Mouse (Mus musculus) kidney, embryonic 15.5 days (tissue): ENCODE measurements around the gene Ctdspl. TPM values are rescaled to one million over a fixed set of nuclear protein-coding genes. Genes with fewer than 3 reads are reported as not detected.

Experiments used
- ATAC-seq: fragments of 200-750 bp; cut with Nextera tagmentation; replicated peaks from 2 replicates; pipeline ENCODE4 v1.8.0; 2017; ENCODE audit warnings: moderate TSS enrichment; ENCODE audit not compliant: low FRiP score
- H3K27ac ChIP-seq: fragments of 300-500 bp; sonication (generic); 2 replicates; pipeline ENCODE4 v1.5.1; 2015; ENCODE audit warnings: mild to moderate bottlenecking, inconsistent platforms
- H3K27me3 ChIP-seq: fragments of 300-500 bp; sonication (generic); 2 replicates; pipeline ENCODE4 v1.6.1; 2015; ENCODE audit warnings: inconsistent platforms
- H3K36me3 ChIP-seq: fragments of 300-500 bp; sonication (generic); 2 replicates; pipeline ENCODE4 v1.6.1; 2015; ENCODE audit warnings: inconsistent platforms
- H3K4me1 ChIP-seq: fragments of 300-500 bp; sonication (generic); 2 replicates; pipeline ENCODE4 v1.6.1; 2015; ENCODE audit warnings: inconsistent platforms
- H3K4me2 ChIP-seq: fragments of 300-500 bp; sonication (generic); 2 replicates; pipeline ENCODE4 v1.6.1; 2015; ENCODE audit warnings: moderate library complexity, mild to moderate bottlenecking, inconsistent platforms
- H3K4me3 ChIP-seq: fragments of 300-500 bp; sonication (generic); replicated peaks from 2 replicates; pipeline ENCODE4 v1.5.1; 2015; ENCODE audit warnings: mild to moderate bottlenecking, inconsistent platforms
- H3K9ac ChIP-seq: fragments of 300-500 bp; sonication (generic); 2 replicates; pipeline ENCODE4 v1.6.1; 2015; ENCODE audit warnings: mild to moderate bottlenecking, inconsistent platforms
- H3K9me3 ChIP-seq: fragments of 300-500 bp; sonication (generic); replicated peaks from 2 replicates; pipeline ENCODE4 v1.6.1; 2016; ENCODE audit warnings: inconsistent platforms
- WGBS: fragments of 180-500 bp; shearing (Covaris S2); methylation state at CpG from one replicate; pipeline ENCODE4 v1.1.7; 2015; ENCODE audit warnings: mixed read lengths; 5-methylcytosine and 5-hydroxymethylcytosine counted together
- polyA plus RNA-seq: library from polyadenylated mRNA; unstranded; fragments of >200 nt; fragmentation: Nextera tagmentation; extraction: Ambion mirVana; gene quantifications from 2 replicates; pipeline ENCODE4 v1.2.1, GENCODE M21; 2015

The Ctdspl gene
- polyA plus RNA-seq, 1 experiment from 2014 or later: 24.9 TPM

DNA sequence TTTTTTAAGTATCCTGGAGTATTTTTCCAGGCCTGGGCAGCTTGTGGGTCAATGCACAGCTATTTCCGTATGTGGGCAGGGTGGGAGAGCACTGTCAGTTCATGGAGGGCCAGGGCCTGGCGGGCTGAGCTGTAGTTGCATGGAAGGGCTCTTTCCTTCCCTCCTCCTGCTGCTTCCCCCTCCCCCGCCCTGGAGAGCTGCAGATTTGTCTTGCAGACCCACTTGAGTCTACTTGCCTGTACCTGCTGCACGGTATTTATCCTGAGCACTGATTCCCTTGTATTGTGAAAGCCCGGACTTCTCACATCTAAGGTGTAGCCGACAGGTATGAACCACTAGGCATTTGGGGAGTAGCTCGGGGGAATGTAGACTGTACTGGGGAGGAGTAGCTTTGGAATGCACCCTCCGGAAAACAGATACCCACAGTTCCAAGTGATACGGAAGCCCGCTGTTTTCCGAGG is 49.0 kb downstream of the Ctdspl start:
- no peaks in the 10 kb centered on the region for H3K27me3 ChIP-seq
- H3K4me1 ChIP-seq: peaks cover 72% of the 10 kb centered on the region
- H3K36me3 ChIP-seq: peaks cover 12% of the 10 kb centered on the region
- H3K9me3 ChIP-seq: no peaks in the 10 kb centered on the region
- H3K9ac ChIP-seq: no peak overlapping the region
- H3K4me2 ChIP-seq: peak overlapping the region; percentile 29
- H3K27ac ChIP-seq: peak overlapping the region; percentile 90
- WGBS: 31% methylated on average over 11 of the region's 11 CpGs
- H3K4me3 ChIP-seq: peak overlapping the region; percentile 9; the same call in 1 of the 2 replicates
- peak; percentile 72 for ATAC-seq

DNA sequence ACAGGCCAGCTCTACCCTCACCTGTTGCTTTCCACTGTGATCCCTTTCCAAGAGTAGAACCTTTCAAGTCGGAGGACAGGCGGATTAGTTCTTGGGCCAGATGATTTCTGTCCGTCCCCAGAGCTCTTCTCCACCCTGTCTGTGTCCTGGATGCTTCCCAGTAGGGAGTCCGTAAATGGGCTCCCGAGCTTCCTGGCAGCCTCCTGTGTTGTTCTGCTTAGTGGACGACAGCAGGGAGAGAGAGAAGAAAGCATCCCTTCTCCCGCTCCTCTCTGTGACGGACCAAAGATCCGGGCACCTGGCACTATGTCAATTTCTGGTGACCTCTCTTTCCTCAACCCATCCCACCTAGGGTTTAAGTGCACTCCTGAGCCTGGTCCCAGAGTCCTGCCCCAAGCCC is 49.5 kb downstream of the Ctdspl start:
- peak overlapping the region; percentile 29 for H3K4me2 ChIP-seq
- H3K36me3 ChIP-seq: peaks cover 8% of the 10 kb centered on the region
- no peak for ATAC-seq
- H3K27me3 ChIP-seq: no peaks in the 10 kb centered on the region
- H3K9ac ChIP-seq: 0 out of 2 replicates have a peak overlapping the region, but pooled peaks have one; percentile 8
- WGBS: 33% methylated on average over 9 of the region's 9 CpGs
- H3K4me1 ChIP-seq: peaks cover 77% of the 10 kb centered on the region
- peak overlapping the region; percentile 90 for H3K27ac ChIP-seq
- 0 out of 2 replicates have a peak overlapping the region, but pooled peaks have one; percentile 9 for H3K4me3 ChIP-seq
- H3K9me3 ChIP-seq: no peaks in the 10 kb centered on the region

DNA sequence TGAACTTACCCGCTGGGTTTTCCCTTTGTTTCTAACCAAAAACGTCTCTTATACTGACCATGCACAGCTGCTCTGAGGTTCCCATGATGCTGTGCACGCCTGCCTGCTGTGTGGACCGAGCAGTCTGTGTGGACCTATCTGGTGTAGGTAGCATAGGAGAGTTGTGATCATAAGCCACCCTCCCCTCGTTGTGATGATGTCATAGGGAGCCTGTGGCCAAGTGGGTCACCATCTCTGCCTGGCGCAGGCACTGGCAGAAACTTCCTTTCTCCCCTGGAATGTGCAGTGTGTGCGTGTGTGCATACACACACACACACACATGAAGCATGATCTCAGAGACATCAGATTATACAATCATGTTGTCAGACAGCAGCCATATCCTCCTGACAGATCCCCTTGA is 50.3 kb downstream of the Ctdspl start:
- H3K4me3 ChIP-seq: no peak overlapping the region
- no peak for ATAC-seq
- peaks cover 81% of the 10 kb centered on the region for H3K4me1 ChIP-seq
- H3K27me3 ChIP-seq: no peaks in the 10 kb centered on the region
- no peaks in the 10 kb centered on the region for H3K9me3 ChIP-seq
- H3K27ac ChIP-seq: peak overlapping the region; percentile 90
- WGBS: 82% methylated on average over 7 of the region's 7 CpGs
- H3K9ac ChIP-seq: no peak overlapping the region
- peaks cover 3% of the 10 kb centered on the region; the same call in 1 of the 2 replicates for H3K36me3 ChIP-seq
- H3K4me2 ChIP-seq: no peak overlapping the region

DNA sequence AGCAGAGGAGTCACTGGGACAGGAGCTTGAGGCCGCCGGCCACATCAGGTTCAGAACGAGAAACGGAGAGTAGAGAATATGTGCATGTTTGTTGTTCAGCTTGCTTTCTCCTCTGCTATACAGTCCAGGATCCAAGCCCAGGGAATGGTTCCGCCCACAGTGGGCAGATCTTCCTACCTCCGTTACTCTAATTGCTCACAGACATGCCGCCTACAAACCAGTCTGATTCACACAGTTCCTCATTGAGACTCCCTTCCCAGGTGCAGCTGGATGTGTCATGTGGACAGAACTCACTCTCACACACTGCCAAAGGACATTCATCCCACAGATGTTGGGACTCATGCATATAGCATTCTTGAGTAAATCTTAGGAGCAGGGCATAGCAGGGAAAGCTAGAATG is 51.2 kb downstream of the Ctdspl start:
- no peak overlapping the region for H3K4me2 ChIP-seq
- no peaks in the 10 kb centered on the region for H3K9me3 ChIP-seq
- no peaks in the 10 kb centered on the region for H3K27me3 ChIP-seq
- no peak overlapping the region for H3K9ac ChIP-seq
- peaks cover 3% of the 10 kb centered on the region; the same call in 1 of the 2 replicates for H3K36me3 ChIP-seq
- no peak for ATAC-seq
- WGBS: 95% methylated on average over 7 of the region's 7 CpGs
- H3K4me3 ChIP-seq: no peak overlapping the region
- H3K27ac ChIP-seq: 0 out of 2 replicates have a peak overlapping the region, but pooled peaks have one; percentile 37
- peaks cover 81% of the 10 kb centered on the region for H3K4me1 ChIP-seq

DNA sequence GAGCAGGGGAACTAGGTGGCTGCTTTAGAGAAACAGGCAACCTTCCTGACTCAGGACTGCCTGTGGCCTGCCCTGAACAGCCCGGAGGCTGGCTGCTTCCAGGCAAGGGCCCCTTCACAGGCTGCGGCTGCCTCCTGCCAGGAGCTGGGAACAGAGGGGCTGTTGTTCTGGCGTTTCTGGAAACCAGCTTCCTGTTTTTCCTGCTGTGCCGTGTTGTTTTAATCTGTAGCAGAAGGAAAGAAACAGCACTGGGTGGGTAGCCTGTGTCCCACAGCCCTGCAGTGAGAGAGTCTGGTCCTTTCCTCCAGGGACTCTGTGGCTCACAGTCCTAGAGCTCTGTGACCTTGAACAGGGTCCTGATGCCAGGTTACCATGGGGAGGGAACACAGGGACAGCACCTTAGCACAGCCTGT is 54.2 kb downstream of the Ctdspl start:
- Histone ChIP-seq H3K9ac (0 out of 2 replicates have a peak overlapping the region, but pooled peaks have one; percentile 8), H3K9me3 (no peaks in the 10 kb centered on the region), H3K27ac (peak overlapping the region; percentile 87), H3K4me1 (peaks cover 72% of the 10 kb centered on the region), H3K4me3 (no peak overlapping the region), H3K4me2 (0 out of 2 replicates have a peak overlapping the region, but pooled peaks have one; percentile 6), H3K27me3 (no peaks in the 10 kb centered on the region), H3K36me3 (peaks cover 3% of the 10 kb centered on the region; the same call in 1 of the 2 replicates)
- ATAC-seq: peak; percentile 38
- 9% methylated on average over 4 of the region's 4 CpGs for WGBS

DNA sequence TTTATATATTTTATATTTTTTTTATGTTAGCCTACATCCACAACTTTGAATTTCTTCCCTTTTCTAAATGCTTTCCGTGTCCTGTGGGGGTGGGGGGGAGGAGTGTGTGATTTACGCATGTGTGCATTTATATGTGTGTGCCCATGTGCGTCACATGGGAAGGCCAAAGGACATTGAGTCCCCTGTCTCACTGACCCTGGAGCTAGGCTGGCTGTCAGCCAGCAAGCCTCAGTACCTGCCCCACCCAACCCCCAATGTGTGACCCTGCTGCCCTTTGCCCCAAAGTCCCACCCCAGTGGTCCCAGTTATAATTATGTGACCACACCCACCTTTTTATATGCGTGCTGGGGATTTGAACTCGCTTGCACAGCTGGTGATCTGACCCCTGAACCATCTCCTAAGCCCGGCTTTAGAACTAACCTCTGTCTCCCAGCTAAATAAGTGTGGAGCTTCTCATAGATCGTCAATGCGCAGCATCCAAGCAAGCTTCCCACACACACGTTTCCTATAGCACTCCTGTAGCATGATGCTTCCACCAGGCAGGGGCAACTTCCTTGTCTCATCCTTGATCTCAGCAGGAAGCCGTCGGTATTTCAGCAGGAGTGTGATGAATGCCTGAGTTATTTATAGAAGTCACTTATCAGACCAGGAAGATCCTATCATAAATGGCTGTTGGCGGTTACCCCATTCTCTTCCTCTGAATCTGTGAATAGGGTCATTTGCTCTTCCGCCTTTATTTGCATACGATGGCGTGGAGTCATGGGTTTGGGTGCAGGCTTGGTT is 58.6 kb downstream of the Ctdspl start:
- no peaks in the 10 kb centered on the region for H3K36me3 ChIP-seq
- H3K4me3 ChIP-seq: no peak overlapping the region
- no peaks in the 10 kb centered on the region for H3K9me3 ChIP-seq
- no peaks in the 10 kb centered on the region for H3K27me3 ChIP-seq
- H3K9ac ChIP-seq: no peak overlapping the region
- WGBS: 61% methylated on average over 15 of the region's 15 CpGs
- H3K4me1 ChIP-seq: peaks cover 80% of the 10 kb centered on the region
- H3K27ac ChIP-seq: peak overlapping the region; percentile 37
- no peak overlapping the region for H3K4me2 ChIP-seq
- no peak for ATAC-seq

DNA sequence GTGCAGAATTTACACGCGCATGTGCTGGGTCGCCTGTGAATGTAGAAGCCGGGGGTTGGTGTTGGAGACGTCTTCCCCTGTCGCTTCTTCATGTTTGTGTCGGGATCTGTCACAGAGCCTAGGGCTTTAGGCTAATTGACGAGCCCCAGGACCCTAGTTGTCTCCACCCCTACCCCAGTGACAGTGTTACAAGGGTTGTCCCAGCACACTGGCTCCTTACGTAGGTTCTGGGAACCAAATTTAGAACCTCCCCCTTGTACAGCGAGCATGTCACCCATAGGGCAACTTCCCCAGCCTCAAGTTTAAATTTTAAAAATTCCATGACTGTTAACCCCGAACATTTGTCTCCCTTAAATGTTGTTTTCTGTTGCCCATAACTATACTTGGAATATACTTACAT is 60.0 kb downstream of the Ctdspl start:
- Histone ChIP-seq H3K4me2 (no peak overlapping the region), H3K36me3 (no peaks in the 10 kb centered on the region), H3K4me3 (no peak overlapping the region), H3K27me3 (no peaks in the 10 kb centered on the region), H3K4me1 (peaks cover 81% of the 10 kb centered on the region), H3K9me3 (no peaks in the 10 kb centered on the region), H3K27ac (peak overlapping the region; percentile 29; the same call in 1 of the 2 replicates), H3K9ac (no peak overlapping the region)
- 59% methylated on average over 11 of the region's 11 CpGs for WGBS
- ATAC-seq: no peak

DNA sequence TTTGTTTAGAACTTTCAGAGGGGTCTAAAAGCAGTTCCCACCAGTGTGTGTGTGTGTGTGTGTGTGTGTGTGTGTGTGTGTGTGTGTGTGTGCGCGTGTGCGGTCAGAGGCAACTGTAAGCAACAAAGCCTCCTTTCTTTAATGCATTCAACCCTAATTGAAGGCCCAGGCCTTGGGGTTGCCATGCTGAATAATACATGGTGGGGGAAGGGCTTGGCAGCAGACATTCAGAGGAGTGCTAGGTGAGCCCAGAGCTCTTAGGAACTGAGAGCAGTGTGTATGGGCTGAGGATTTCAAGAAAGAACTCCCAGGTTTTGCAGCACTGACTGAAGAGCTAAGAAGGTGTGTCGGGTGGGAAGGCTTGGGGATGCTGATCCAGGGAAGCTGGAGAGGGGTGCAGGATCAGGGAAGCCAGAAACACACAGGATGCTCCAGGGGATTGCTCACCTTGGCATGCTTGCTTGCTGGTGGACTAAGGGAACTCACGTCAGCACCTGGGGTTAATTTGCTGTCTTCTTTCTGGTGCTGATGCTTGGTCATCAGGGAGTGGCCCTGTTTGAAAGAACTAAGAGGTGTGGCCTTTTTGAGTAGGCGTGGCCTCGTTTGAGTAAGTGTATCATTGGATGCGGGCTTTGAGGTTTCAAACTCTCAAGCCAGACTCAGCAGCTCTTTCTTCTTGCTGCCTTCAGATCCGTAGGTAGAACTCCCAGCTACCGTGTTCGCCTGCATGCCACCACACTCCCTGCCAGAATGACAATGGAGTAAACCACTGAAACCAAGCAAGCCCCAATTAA is 62.7 kb downstream of the Ctdspl start:
- Histone ChIP-seq H3K27ac (peak overlapping the region; percentile 38; the same call in 1 of the 2 replicates), H3K36me3 (0 out of 2 replicates have a peak, but pooled peaks cover 3% of the 10 kb centered on the region), H3K4me1 (peaks cover 74% of the 10 kb centered on the region), H3K9me3 (no peaks in the 10 kb centered on the region), H3K4me2 (no peak overlapping the region), H3K9ac (no peak overlapping the region), H3K27me3 (no peaks in the 10 kb centered on the region), H3K4me3 (no peak overlapping the region)
- WGBS: 83% methylated on average over 11 of the region's 11 CpGs
- ATAC-seq: no peak

DNA sequence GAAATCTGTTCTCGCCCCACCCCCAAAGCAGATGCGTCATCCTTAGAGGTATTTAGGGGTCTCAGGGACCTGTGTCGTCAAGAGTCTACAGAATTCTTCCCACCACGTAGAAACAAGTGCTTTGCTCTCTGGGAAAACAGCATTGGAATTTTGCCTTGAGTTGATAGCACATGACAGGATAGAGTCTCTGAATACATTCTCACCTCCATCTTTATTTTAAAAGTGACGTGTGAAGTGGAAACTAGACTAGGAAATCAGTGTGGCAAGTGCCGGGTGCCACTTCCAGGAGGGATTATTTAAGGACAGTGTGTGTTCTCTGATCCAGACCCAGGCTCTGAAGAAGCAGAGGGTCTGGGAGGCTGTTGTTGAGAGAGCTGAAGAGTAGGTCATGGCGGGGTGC is 64.2 kb downstream of the Ctdspl start:
- peaks cover 77% of the 10 kb centered on the region for H3K4me1 ChIP-seq
- 0 out of 2 replicates have a peak, but pooled peaks cover 3% of the 10 kb centered on the region for H3K36me3 ChIP-seq
- H3K9ac ChIP-seq: no peak overlapping the region
- no peak overlapping the region for H3K4me2 ChIP-seq
- H3K9me3 ChIP-seq: no peaks in the 10 kb centered on the region
- no peaks in the 10 kb centered on the region for H3K27me3 ChIP-seq
- H3K4me3 ChIP-seq: no peak overlapping the region
- WGBS: 81% methylated on average over 7 of the region's 7 CpGs
- ATAC-seq: no peak
- H3K27ac ChIP-seq: no peak overlapping the region

DNA sequence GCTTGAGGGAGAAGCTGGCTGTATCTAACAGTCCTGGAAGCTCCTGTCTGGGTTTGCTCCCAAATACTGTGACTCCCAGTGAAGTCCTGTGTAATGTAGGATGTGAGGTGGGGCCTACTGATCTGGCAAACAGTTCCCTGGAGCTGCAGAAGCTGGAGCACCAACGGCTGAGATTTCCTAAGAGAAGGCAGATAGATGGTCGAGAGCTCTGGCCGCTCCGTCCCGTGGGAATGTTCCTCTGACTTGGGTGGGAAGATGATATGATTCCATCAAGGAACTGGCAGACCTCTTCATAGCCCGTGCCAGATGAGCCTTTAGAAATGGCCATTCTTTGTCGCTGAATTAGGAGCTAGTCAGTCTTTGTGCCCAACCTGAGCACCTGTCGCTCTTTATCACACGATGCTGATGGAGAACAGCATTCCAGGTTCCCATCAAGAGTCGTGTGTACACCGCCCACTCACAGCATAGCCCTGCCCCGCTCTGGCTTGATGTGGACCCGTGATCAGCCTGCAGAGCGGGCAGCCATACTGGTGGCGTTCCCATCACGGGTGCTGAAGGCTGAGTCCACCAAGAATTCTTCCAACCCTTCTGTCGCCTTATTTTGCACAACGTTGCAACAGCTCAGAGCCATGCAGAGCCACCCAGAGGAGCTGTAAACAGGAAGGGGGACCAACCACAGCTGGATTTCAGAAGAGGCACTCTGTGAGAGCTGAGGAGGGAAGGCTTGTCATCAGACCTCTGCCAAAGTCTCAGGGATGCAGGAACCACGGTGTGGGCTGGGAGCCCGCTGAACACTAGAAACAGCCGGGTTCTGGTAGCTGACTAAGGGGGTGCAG is 65.7 kb downstream of the Ctdspl start:
- WGBS: 87% methylated on average over 21 of the region's 21 CpGs
- no peak overlapping the region for H3K4me3 ChIP-seq
- ATAC-seq: no peak
- no peaks in the 10 kb centered on the region for H3K27me3 ChIP-seq
- peaks cover 70% of the 10 kb centered on the region for H3K4me1 ChIP-seq
- no peak overlapping the region for H3K9ac ChIP-seq
- H3K27ac ChIP-seq: 0 out of 2 replicates have a peak overlapping the region, but pooled peaks have one; percentile 3
- H3K4me2 ChIP-seq: no peak overlapping the region
- H3K9me3 ChIP-seq: no peaks in the 10 kb centered on the region
- 0 out of 2 replicates have a peak, but pooled peaks cover 3% of the 10 kb centered on the region for H3K36me3 ChIP-seq

DNA sequence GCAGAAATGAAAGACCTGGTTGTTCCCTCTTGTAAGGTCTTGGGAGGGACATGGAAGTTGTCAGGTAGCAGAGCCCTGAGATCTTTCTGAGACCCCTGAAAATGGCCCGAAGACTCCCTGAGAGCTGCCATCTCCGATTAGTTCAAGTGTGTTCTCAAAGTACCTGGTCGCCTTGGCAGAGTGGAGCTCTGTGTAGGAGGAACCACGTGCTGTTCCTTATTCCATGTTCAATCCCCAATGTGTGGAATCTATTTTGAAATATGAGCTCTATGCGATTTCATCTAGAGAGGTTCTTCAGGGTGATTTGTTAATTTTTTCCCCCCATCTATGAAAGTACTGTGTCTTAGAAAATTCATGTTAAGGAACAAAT is 66.3 kb downstream of the Ctdspl start:
- Histone ChIP-seq H3K9me3 (no peaks in the 10 kb centered on the region), H3K27me3 (no peaks in the 10 kb centered on the region), H3K9ac (no peak overlapping the region), H3K4me1 (peaks cover 64% of the 10 kb centered on the region), H3K27ac (no peak overlapping the region), H3K4me2 (no peak overlapping the region), H3K4me3 (no peak overlapping the region), H3K36me3 (0 out of 2 replicates have a peak, but pooled peaks cover 3% of the 10 kb centered on the region)
- ATAC-seq: no peak
- 80% methylated on average over 5 of the region's 5 CpGs for WGBS
